Mouse (Mus musculus) liver, embryonic 12.5 days (tissue): ENCODE measurements at regions not wholly inside any gene's neighbourhood (a gene's known extent, or its start where the extent isn't known, plus 50 kb on each side); places are given as distances from the start of the nearest gene placed in this dataset.
A peak's percentile ranks its signal among the peaks of the same experiment; 100 is the strongest.

Experiments used
- ATAC-seq: fragments of 200-750 bp; cut with Nextera tagmentation; 2 replicates; pipeline ENCODE4 v1.8.0; 2017; ENCODE audit warnings: moderate number of reproducible peaks, mild to moderate bottlenecking, moderate library complexity
- H3K27ac ChIP-seq: fragments of 300-500 bp; sonication (generic); 2 replicates; pipeline ENCODE4 v1.5.1; 2016; ENCODE audit warnings: mild to moderate bottlenecking
- H3K27me3 ChIP-seq: fragments of 300-500 bp; sonication (generic); replicated peaks from 2 replicates; pipeline ENCODE4 v1.6.1; 2016; ENCODE audit warnings: mild to moderate bottlenecking, moderate library complexity
- H3K36me3 ChIP-seq: fragments of 300-500 bp; sonication (generic); 2 replicates; pipeline ENCODE4 v1.6.1; 2016; ENCODE audit warnings: mild to moderate bottlenecking, moderate library complexity
- H3K4me1 ChIP-seq: fragments of 300-500 bp; sonication (generic); 2 replicates; pipeline ENCODE4 v1.6.1; 2016
- H3K4me2 ChIP-seq: fragments of 300-500 bp; sonication (generic); 2 replicates; pipeline ENCODE4 v1.6.1; 2016; ENCODE audit warnings: mild to moderate bottlenecking, moderate library complexity
- H3K4me3 ChIP-seq: fragments of 300-500 bp; sonication (generic); 2 replicates; pipeline ENCODE4 v1.5.1; 2016; ENCODE audit warnings: mild to moderate bottlenecking, moderate library complexity
- H3K9ac ChIP-seq: fragments of 300-500 bp; sonication (generic); 2 replicates; pipeline ENCODE4 v1.6.1; 2016; ENCODE audit warnings: mild to moderate bottlenecking, moderate library complexity
- H3K9me3 ChIP-seq: fragments of 300-500 bp; sonication (generic); replicated peaks from 2 replicates; pipeline ENCODE4 v1.6.1; 2016; ENCODE audit warnings: mild to moderate bottlenecking, moderate library complexity
- WGBS: fragments of 180-500 bp; shearing (Covaris S2); methylation state at CpG from one replicate; pipeline ENCODE4 v1.1.7; 2016; ENCODE audit not compliant: insufficient replicate concordance; 5-methylcytosine and 5-hydroxymethylcytosine counted together

GRCm38 (mm10) chr13:47642341-47642740 is 519.9 kb downstream of the Rnf144b start:
- WGBS: 72% methylated on average over 10 of the region's 10 CpGs

GRCm38 (mm10) chr13:47645081-47645480 is 522.6 kb downstream of the Rnf144b start:
- Histone ChIP-seq H3K9ac (no peak overlapping the region), H3K9me3 (no peaks in the 10 kb centered on the region), H3K4me1 (no peaks in the 10 kb centered on the region), H3K36me3 (no peaks in the 10 kb centered on the region), H3K4me2 (no peak overlapping the region), H3K27ac (no peak overlapping the region), H3K27me3 (no peaks in the 10 kb centered on the region), H3K4me3 (no peak overlapping the region)
- no peak for ATAC-seq
- WGBS: 64% methylated on average over 10 of the region's 10 CpGs

More at GRCm38 (mm10) chr13:47642341-47642740, 519.9 kb downstream of the Rnf144b start:
- no peaks in the 10 kb centered on the region for H3K9me3 ChIP-seq
- no peak overlapping the region for H3K9ac ChIP-seq
- no peak overlapping the region for H3K4me2 ChIP-seq
- no peak overlapping the region for H3K27ac ChIP-seq
- H3K4me3 ChIP-seq: no peak overlapping the region
- no peaks in the 10 kb centered on the region for H3K36me3 ChIP-seq
- no peaks in the 10 kb centered on the region for H3K4me1 ChIP-seq
- H3K27me3 ChIP-seq: no peaks in the 10 kb centered on the region
- ATAC-seq: no peak

- Histone ChIP-seq H3K9ac (no peak overlapping the region), H3K27me3 (no peaks in the 10 kb centered on the region), H3K4me3 (no peak overlapping the region), H3K36me3 (no peaks in the 10 kb centered on the region), H3K9me3 (no peaks in the 10 kb centered on the region), H3K4me2 (no peak overlapping the region), H3K27ac (no peak overlapping the region), H3K4me1 (no peaks in the 10 kb centered on the region)
- 53% methylated on average over 5 of the region's 5 CpGs for WGBS
- ATAC-seq: no peak
Observed at GRCm38 (mm10) chr13:47647693-47648092, 525.2 kb downstream of the Rnf144b start.

- Histone ChIP-seq H3K36me3 (no peaks in the 10 kb centered on the region), H3K27me3 (no peaks in the 10 kb centered on the region), H3K9me3 (no peaks in the 10 kb centered on the region), H3K4me2 (no peak overlapping the region), H3K4me3 (no peak overlapping the region), H3K4me1 (no peaks in the 10 kb centered on the region), H3K27ac (no peak overlapping the region), H3K9ac (no peak overlapping the region)
- no peak for ATAC-seq
- WGBS: 81% methylated on average over 13 of the region's 13 CpGs
Observed at GRCm38 (mm10) chr13:47650093-47650492, 527.6 kb downstream of the Rnf144b start.

GRCm38 (mm10) chr13:47666470-47666869 is 544.0 kb downstream of the Rnf144b start:
- no peak overlapping the region for H3K27ac ChIP-seq
- no peaks in the 10 kb centered on the region for H3K27me3 ChIP-seq
- ATAC-seq: no peak
- H3K4me1 ChIP-seq: no peaks in the 10 kb centered on the region
- no peak overlapping the region for H3K9ac ChIP-seq
- H3K4me3 ChIP-seq: no peak overlapping the region
- WGBS: 45% methylated on average over 3 of the region's 3 CpGs
- no peak overlapping the region for H3K4me2 ChIP-seq
- no peaks in the 10 kb centered on the region for H3K36me3 ChIP-seq
- no peaks in the 10 kb centered on the region for H3K9me3 ChIP-seq

GRCm38 (mm10) chr13:47666956-47667701 is 544.7 kb downstream of the Rnf144b start:
- WGBS: 26% methylated on average over 13 of the region's 13 CpGs
- Histone ChIP-seq H3K27me3 (no peaks in the 10 kb centered on the region), H3K9ac (no peak overlapping the region), H3K9me3 (no peaks in the 10 kb centered on the region), H3K27ac (no peak overlapping the region), H3K4me3 (no peak overlapping the region), H3K36me3 (no peaks in the 10 kb centered on the region), H3K4me1 (no peaks in the 10 kb centered on the region), H3K4me2 (no peak overlapping the region)
- ATAC-seq: no peak

- no peak for ATAC-seq
- Histone ChIP-seq H3K9ac (no peak overlapping the region), H3K4me3 (no peak overlapping the region), H3K9me3 (no peaks in the 10 kb centered on the region), H3K27me3 (no peaks in the 10 kb centered on the region), H3K4me1 (no peaks in the 10 kb centered on the region), H3K4me2 (no peak overlapping the region), H3K36me3 (no peaks in the 10 kb centered on the region), H3K27ac (no peak overlapping the region)
- WGBS: 64% methylated on average over 3 of the region's 3 CpGs
Observed at GRCm38 (mm10) chr13:47688131-47688530, 565.7 kb downstream of the Rnf144b start.

- Histone ChIP-seq H3K4me3 (no peak overlapping the region), H3K4me1 (no peaks in the 10 kb centered on the region), H3K4me2 (peak overlapping the region; percentile 10; the same call in 1 of the 2 replicates), H3K36me3 (no peaks in the 10 kb centered on the region), H3K9me3 (no peaks in the 10 kb centered on the region), H3K9ac (no peak overlapping the region), H3K27me3 (no peaks in the 10 kb centered on the region), H3K27ac (no peak overlapping the region)
- no peak for ATAC-seq
- WGBS: 73% methylated on average over 14 of the region's 14 CpGs
Observed at GRCm38 (mm10) chr13:47693815-47694214, 567.2 kb upstream of the Id4 start.

GRCm38 (mm10) chr13:47695877-47696276 is 565.2 kb upstream of the Id4 start:
- 72% methylated on average over 2 of the region's 2 CpGs for WGBS
- Histone ChIP-seq H3K36me3 (no peaks in the 10 kb centered on the region), H3K4me2 (no peak overlapping the region), H3K4me1 (no peaks in the 10 kb centered on the region), H3K9ac (no peak overlapping the region), H3K9me3 (no peaks in the 10 kb centered on the region), H3K27me3 (no peaks in the 10 kb centered on the region), H3K4me3 (no peak overlapping the region), H3K27ac (no peak overlapping the region)
- no peak for ATAC-seq

- no peak overlapping the region for H3K4me2 ChIP-seq
- H3K9me3 ChIP-seq: no peaks in the 10 kb centered on the region
- H3K9ac ChIP-seq: no peak overlapping the region
- 57% methylated on average over 3 of the region's 3 CpGs for WGBS
- H3K27me3 ChIP-seq: no peaks in the 10 kb centered on the region
- no peaks in the 10 kb centered on the region for H3K4me1 ChIP-seq
- H3K4me3 ChIP-seq: no peak overlapping the region
- no peaks in the 10 kb centered on the region for H3K36me3 ChIP-seq
- ATAC-seq: no peak
- no peak overlapping the region for H3K27ac ChIP-seq
Observed at GRCm38 (mm10) chr13:47700556-47700955, 560.5 kb upstream of the Id4 start.

GRCm38 (mm10) chr13:47707961-47708609 is 552.9 kb upstream of the Id4 start:
- Histone ChIP-seq H3K9ac (no peak overlapping the region), H3K27ac (no peak overlapping the region), H3K9me3 (no peaks in the 10 kb centered on the region), H3K4me1 (no peaks in the 10 kb centered on the region), H3K4me2 (no peak overlapping the region), H3K27me3 (no peaks in the 10 kb centered on the region), H3K36me3 (no peaks in the 10 kb centered on the region), H3K4me3 (no peak overlapping the region)
- ATAC-seq: no peak
- WGBS: 81% methylated on average over 18 of the region's 18 CpGs

- Histone ChIP-seq H3K4me3 (no peak overlapping the region), H3K36me3 (no peaks in the 10 kb centered on the region), H3K4me2 (no peak overlapping the region), H3K27me3 (no peaks in the 10 kb centered on the region), H3K9me3 (no peaks in the 10 kb centered on the region), H3K4me1 (no peaks in the 10 kb centered on the region), H3K9ac (no peak overlapping the region), H3K27ac (no peak overlapping the region)
- WGBS: 65% methylated on average over 3 of the region's 3 CpGs
- no peak for ATAC-seq
Observed at GRCm38 (mm10) chr13:47709323-47709722, 551.7 kb upstream of the Id4 start.
